Mouse (Mus musculus) left cerebral cortex, adult 2 months (tissue): ENCODE data around the gene Rpl36al. TPM values are rescaled to one million over a fixed set of nuclear protein-coding genes. Genes with fewer than 3 reads are reported as not detected.

Source experiments
- DNase-seq, 2 experiments: peaks; one replicate each; pipeline ENCODE4 v3.0.0; 2021 to 2022; ENCODE audit warnings: low spot score in 2 of 2, mixed read lengths in 1 of 2; ENCODE audit errors: extremely low spot score in 1 of 2
- H3K27ac ChIP-seq: fragments of 200-600 bp; 2 replicates; pipeline ENCODE4 v1.8.1; 2022
- H3K4me3 ChIP-seq: fragments of 200-600 bp; 2 replicates; pipeline ENCODE4 v1.8.1; 2022
- CTCF ChIP-seq: fragments of 200-600 bp; IDR thresholded peaks from 2 replicates; pipeline ENCODE4 v1.8.1; 2022; ENCODE audit warnings: antibody characterized with exemption, mild to moderate bottlenecking, moderate library complexity
- intact Hi-C: fragments of 180-260 bp; cut with DNase I; formaldehyde crosslinking; loops from one replicate; pipeline ENCODE4 v1.15.1; 2025
- total RNA-seq, 2 experiments: library from RNA; stranded (reverse); gene quantifications; 2 replicates each; pipeline ENCODE4 v1.2.3; 2021

Gene Rpl36al
- total RNA-seq, 2 experiments from 2014 or later = 174 to 177 TPM

GRCm38 (mm10) chr12:69191396-69191795 lies 7.5 kb upstream of the Rpl36al start:
- TF ChIP-seq CTCF = no peak
- intact Hi-C loops = no loop called here
- no peak for DNase-seq
- H3K27ac ChIP-seq = no peak overlapping the region
- no peak overlapping the region for H3K4me3 ChIP-seq

GRCm38 (mm10) chr12:69190522-69190921 lies 6.6 kb upstream of the Rpl36al start:
- peak; percentile 61 for TF ChIP-seq CTCF
- no peak for DNase-seq
- Histone ChIP-seq H3K4me3 (no peak overlapping the region), H3K27ac (no peak overlapping the region)
- intact Hi-C loops = no loop called here

- intact Hi-C loops = no loop called here
- no peak for DNase-seq
- Histone ChIP-seq H3K27ac (no peak overlapping the region), H3K4me3 (no peak overlapping the region)
- no peak for TF ChIP-seq CTCF
Observed at GRCm38 (mm10) chr12:69190074-69190473, 6.2 kb upstream of the Rpl36al start.

- TF ChIP-seq CTCF = no peak
- intact Hi-C loops = no loop called here
- DNase-seq = no peak
Observed at GRCm38 (mm10) chr12:69186811-69187471, 3.1 kb upstream of the Rpl36al start.

GRCm38 (mm10) chr12:69185371-69185770 lies 1.5 kb upstream of the Rpl36al start:
- Histone ChIP-seq H3K4me3 (peak overlapping the region; percentile 65), H3K27ac (no peak overlapping the region)
- no peak for TF ChIP-seq CTCF
- DNase-seq = no peak
- intact Hi-C loops = no loop called here

More at GRCm38 (mm10) chr12:69186811-69187471, 3.1 kb upstream of the Rpl36al start:
- H3K27ac ChIP-seq = no peak overlapping the region
- H3K4me3 ChIP-seq = peak overlapping the region; percentile 13; the same call in 1 of the 2 replicates

GRCm38 (mm10) chr12:69184342-69185295 lies 736 bp upstream of the Rpl36al start:
- DNase-seq = peak; percentile 61 to 62
- TF ChIP-seq CTCF = no peak
- peak overlapping the region; percentile 65 for H3K4me3 ChIP-seq
- intact Hi-C loops = no loop called here
- H3K27ac ChIP-seq = peak overlapping the region; percentile 96

GRCm38 (mm10) chr12:69181800-69182199 lies 2.1 kb downstream of the Rpl36al start:
- intact Hi-C loops = no loop called here
- Histone ChIP-seq H3K27ac (no peak overlapping the region), H3K4me3 (no peak overlapping the region)
- TF ChIP-seq CTCF = no peak
- DNase-seq = no peak

GRCm38 (mm10) chr12:69179371-69179770 lies 4.5 kb downstream of the Rpl36al start:
- TF ChIP-seq CTCF = no peak
- no peak for DNase-seq
- intact Hi-C loops = no loop called here

GRCm38 (mm10) chr12:69177526-69177925 lies 6.4 kb downstream of the Rpl36al start:
- no peak for DNase-seq
- no peak overlapping the region for H3K27ac ChIP-seq
- no peak overlapping the region for H3K4me3 ChIP-seq
- TF ChIP-seq CTCF = no peak
- intact Hi-C loops = no loop called here

More at GRCm38 (mm10) chr12:69179371-69179770, 4.5 kb downstream of the Rpl36al start:
- Histone ChIP-seq H3K27ac (no peak overlapping the region), H3K4me3 (no peak overlapping the region)

GRCm38 (mm10) chr12:69175975-69176374 lies 7.9 kb downstream of the Rpl36al start:
- DNase-seq = no peak
- no peak overlapping the region for H3K27ac ChIP-seq
- no peak for TF ChIP-seq CTCF
- intact Hi-C loops = no loop called here
- no peak overlapping the region for H3K4me3 ChIP-seq

- no peak overlapping the region for H3K27ac ChIP-seq
- TF ChIP-seq CTCF = no peak
- no peak overlapping the region for H3K4me3 ChIP-seq
- DNase-seq = no peak
- intact Hi-C loops = no loop called here
Observed at GRCm38 (mm10) chr12:69171307-69171706, 12.6 kb downstream of the Rpl36al start.

- intact Hi-C loops = no loop called here
- H3K4me3 ChIP-seq = peak within 1 kb of the TSS; percentile 80
- peak; percentile 76 to 83 for DNase-seq
- peak within 1 kb of the TSS; percentile 99 for H3K27ac ChIP-seq
- TF ChIP-seq CTCF = no peak; the same call in 1 of the 2 replicates
Observed at GRCm38 (mm10) chr12:69168461-69169106, 15.3 kb downstream of the Rpl36al start, which contains the start of gene Lrr1. Gene Lrr1 (plus strand): TSS chr12:69168814.
